In genomic region chr3:153889188-153889781, GRCm38 (mm10) we compare ENCODE assay signal across 21 mouse cellular contexts. TPM values are rescaled to one million over a fixed set of nuclear protein-coding genes. Genes with fewer than 3 reads are reported as not detected.
"Had no signal": no experiment of that assay in that cellular context is flagged by ENCODE, and none has a peak within 500 bp of the region (broad histone marks: within the 10 kb centered on the region; RNA-seq: fewer than 3 reads in every experiment).

No protein-coding gene starts in this region.

- H3K4me2 ChIP-seq: liver, embryonic 15.5 days; lung, embryonic 15.5 days; midbrain, embryonic 11.5 days; midbrain, embryonic 13.5 days; neural tube, embryonic 13.5 days; neural tube, embryonic 15.5 days; stomach, embryonic 15.5 days had no signal

- H3K4me1 ChIP-seq: lung, embryonic 15.5 days; megakaryocyte, embryonic 14.5 days; midbrain, embryonic 13.5 days; neural tube, embryonic 13.5 days; neural tube, embryonic 15.5 days; stomach, embryonic 15.5 days had no signal

- H3K27me3 ChIP-seq: lung, embryonic 15.5 days; midbrain, embryonic 13.5 days; neural tube, embryonic 13.5 days; neural tube, embryonic 15.5 days; stomach, embryonic 15.5 days had no signal

- H3K9me3 ChIP-seq: liver, embryonic 15.5 days; lung, embryonic 15.5 days; megakaryocyte, embryonic 14.5 days; midbrain, embryonic 13.5 days; neural tube, embryonic 13.5 days; neural tube, embryonic 15.5 days; stomach, embryonic 15.5 days had no signal

- H3K9ac ChIP-seq: liver, embryonic 15.5 days; liver, postnatal 0 days; lung, embryonic 15.5 days; midbrain, embryonic 13.5 days; neural tube, embryonic 13.5 days; neural tube, embryonic 15.5 days; stomach, embryonic 15.5 days had no signal

- ATAC-seq: liver, postnatal 0 days; lung, postnatal 0 days; midbrain, embryonic 13.5 days; midbrain, embryonic 16.5 days had no signal

- H3K36me3 ChIP-seq: liver, embryonic 15.5 days; lung, embryonic 15.5 days; midbrain, embryonic 13.5 days; neural tube, embryonic 13.5 days; neural tube, embryonic 15.5 days; stomach, embryonic 15.5 days had no signal

- H3K27ac ChIP-seq: liver, embryonic 15.5 days; lung, embryonic 15.5 days; macrophage; midbrain, embryonic 13.5 days; neural tube, embryonic 13.5 days; neural tube, embryonic 15.5 days; stomach, embryonic 15.5 days; stomach, postnatal 0 days had no signal

- DNase-seq: liver, postnatal 0 days; lung, adult 2 months; lung, postnatal 14 days; lung, postnatal 36 days; right cerebral cortex, postnatal 14 days; thymus, adult 2 months; thymus, postnatal 25 days; thymus, postnatal 4 days had no signal

- H3K4me3 ChIP-seq: liver, embryonic 15.5 days; lung, embryonic 15.5 days; megakaryocyte, embryonic 14.5 days; midbrain, embryonic 13.5 days; myocyte; neural tube, embryonic 13.5 days; neural tube, embryonic 15.5 days; stomach, embryonic 15.5 days had no signal

RNA-seq across cellular contexts. Expression of gene Msh4, which starts 16.7 kb away (rescaled TPM):
- polyA plus RNA-seq: liver, postnatal 0 days; macrophage; midbrain, embryonic 11.5 days had no signal

RNA-seq across cellular contexts. Expression of gene Asb17, which starts 45.3 kb away (rescaled TPM):
- polyA plus RNA-seq: lung, adult 2 months; lung, postnatal 0 days; macrophage; midbrain, embryonic 13.5 days; myocyte; neural tube, embryonic 15.5 days; thymus, adult 2 months had no signal
